Mouse (Mus musculus) adrenal gland, adult (tissue): ENCODE measurements around the gene Nmu.
A peak's percentile ranks its signal among the peaks of the same experiment; 100 is the strongest.

ENCODE experiments used
- DNase-seq, 2 experiments: peaks; one replicate each; pipeline ENCODE4 v3.0.0; 2022 to 2023; ENCODE audit warnings: low spot score in 1 of 2; ENCODE audit not compliant: inconsistent age in 2 of 2

Nmu gene

DNA sequence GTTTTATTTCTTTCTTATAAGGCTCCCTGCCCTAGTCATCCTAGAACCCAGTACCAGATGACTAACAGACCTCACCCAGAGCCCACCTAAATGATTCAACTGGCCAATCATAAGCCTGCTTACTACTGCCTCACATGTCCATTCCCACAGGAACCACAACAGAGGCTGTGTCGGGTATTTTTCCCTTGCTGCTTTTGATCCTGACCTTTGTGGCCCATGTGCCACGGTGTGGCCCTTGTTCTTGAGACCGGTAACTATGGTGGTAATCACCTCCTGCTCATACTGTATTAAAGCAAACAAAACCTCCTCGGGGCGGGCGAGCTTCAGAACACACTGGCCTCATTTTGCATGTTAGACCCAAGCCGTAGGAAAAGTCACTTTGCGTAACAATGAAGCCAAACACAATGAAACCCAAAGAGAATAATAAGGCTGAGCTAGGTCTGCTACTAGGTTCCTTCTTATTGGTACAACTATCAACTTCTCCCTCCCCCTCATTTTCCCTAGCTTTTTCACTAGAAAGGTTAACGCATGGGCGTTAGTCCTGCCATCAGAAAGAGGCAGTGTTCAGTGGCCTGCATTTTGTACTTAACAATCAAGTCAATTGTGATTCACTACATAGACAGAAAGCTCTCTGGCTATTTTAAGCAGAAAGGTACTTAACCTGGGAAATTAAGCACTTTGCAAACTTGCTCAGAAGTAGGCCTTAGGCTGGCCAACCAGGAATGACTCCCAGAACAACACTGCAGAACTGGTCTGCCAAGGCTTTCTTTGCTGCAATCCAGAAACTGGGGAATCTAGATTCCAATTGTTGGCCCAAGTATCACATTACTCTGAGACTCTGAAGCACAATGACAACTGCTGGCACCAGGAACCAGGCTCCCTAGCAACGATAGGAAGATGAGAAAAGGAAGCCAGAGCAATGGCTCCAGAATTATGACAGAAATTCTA is 42.1 kb downstream of the Nmu start:
- no peak for DNase-seq

DNA sequence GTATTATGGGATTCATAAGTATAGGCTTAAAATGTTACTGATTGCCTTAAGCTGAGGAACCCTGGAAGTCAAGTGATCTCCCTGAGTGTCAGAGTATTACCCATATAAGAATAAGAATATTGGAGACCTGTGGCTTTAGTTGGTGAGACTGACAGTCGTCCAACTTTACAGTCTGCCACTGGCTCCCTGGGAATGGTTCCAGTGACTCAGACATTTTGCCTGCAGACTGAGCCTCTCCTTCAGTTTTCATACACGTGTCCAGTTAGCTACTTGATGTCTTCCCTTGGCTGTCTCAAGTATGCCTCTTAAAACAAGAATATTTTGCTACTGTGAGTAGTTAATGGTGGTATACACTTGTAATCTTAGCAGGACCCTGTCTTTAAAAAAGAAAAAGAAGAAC is 55.4 kb downstream of the Nmu start:
- no peak for DNase-seq

DNA sequence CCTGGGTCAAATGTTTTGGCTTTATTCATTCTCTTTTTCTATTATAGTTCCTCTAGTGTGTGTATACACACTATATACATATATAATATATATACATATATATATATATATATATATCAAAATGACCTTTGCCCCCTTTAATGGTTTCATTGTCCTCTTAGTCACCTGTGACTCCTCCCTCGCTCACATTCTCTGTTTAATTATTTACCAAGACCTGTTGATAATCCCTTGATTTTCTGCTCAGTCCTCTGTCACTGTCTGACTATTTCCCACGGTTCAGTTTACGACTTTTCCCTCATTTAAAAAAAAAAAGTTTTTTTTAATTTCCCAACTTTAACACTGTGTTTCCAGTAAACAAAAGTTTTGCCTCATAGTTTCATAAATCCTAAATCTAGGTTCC is 57.3 kb downstream of the Nmu start:
- DNase-seq = no peak

DNA sequence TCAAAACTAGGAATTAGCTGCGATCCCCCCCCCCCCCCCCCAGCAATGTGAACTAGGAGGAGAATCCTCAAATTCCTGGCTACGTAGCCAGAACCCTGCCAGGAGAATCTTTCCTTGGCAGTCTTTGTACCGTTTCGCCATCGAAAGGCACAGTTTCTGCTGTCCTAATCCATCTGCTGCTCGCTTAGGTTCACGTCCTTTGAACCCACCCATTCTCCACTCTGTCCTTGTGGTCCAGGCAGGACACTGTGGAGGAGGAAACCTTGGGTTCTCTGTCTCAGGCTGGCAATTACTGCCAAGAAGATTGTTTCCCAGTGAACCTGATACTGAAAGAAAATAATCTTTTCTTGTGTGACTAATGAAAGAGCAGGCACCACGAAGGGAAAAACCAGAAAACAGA is 58.0 kb downstream of the Nmu start:
- peak; percentile 26 to 61 for DNase-seq

DNA sequence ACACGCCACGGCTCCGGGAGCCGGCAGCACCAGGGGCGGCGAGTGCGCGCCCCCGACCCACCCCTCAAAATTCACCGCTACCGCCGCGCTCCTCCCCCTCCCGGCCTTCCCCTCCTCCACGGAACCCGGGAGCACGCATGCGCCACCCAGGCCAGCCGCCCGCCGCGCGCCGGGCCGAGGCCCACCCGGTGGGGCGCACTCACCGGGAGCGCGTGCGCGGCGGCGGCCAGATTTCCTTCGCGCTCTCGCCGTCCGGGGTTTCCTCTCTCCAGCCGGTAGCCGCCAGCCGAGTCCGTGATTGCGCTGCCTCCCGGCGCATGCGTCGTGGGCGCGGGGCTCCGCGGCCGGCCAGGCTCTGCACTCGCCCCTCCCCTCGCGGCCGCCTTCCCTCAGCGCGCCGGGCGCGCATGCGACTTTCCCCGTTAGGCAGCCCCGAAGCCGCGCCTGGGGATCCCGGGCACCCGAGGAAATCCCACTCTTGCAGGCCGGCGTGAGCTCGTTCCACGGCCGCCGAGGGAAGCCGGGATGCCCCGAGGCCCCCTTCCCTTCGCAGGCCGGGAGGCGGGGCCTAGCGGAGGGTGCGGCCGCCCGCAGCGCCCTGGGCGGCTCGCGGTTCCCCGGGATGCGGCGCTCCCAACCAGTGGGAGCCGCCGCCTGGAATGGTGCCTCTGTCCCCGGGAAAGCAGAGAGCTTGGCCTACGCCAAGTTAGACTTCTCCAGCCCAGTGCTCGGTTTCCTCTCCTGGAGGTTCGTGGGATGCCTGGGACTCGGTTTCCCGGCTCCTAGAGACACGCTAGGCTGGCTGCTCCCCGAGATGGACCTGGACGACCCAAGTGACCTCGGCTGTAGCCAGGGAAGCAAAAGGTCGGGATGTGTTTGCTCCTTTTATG is 58.9 kb downstream of the Nmu start, which contains the start of gene Clock:
Clock (minus strand) TSS at position 341 of the 890 bp plus-strand sequence.
- peak; percentile 94 to 97 for DNase-seq

DNA sequence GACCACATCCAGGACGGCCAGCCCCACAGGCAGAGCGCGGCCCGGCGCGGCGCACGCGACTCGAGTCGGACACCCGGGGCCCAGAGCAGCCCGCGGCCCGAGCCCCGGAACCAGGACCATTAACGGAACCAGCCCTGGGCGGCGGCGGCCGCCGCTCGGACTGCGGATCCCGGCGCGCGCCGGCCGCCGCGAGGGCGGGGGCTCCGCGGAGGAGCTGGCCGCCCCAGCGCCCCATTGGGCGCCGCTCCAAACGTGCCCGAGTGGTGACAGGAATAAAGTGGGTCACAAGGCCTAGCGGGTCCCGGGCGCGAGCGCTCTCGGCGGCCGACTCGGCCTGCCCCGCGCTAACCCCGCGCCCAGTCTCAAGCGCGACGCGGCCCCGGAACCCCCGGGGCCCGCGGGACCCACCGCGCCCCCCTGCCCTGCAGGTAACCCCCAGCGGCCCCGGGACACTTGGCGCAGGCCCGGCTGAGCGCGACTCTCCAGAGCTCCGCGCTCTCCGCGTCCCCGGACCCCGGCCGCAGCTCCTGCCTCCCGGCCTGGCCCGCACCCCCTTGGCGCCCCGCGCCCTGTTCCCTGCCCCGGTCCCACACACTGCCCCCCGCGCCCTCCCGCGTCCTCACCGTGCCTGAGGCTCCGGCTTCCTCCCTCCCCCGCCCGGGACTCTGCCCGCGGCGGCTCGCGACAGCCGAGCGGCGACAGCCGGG is 59.7 kb downstream of the Nmu start:
- peak; percentile 88 to 94 for DNase-seq

DNA sequence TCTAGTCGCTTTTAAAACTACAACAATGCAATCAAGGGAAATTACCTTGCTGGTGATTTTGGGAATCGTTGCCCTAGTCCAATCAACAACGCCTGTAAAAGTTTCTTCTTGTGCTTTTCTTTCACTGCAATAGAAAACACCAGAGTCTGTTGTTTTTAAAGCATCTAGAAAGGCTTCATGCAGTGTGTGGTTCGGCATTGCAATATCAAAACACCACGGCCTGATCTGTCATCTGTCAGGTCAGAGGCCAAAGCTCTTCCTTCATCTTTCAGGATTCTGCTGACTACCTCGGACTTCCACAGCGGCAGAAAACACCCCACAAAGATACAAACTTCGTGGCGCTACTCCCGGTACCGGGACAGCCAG is 60.2 kb downstream of the Nmu start:
- no peak for DNase-seq

DNA sequence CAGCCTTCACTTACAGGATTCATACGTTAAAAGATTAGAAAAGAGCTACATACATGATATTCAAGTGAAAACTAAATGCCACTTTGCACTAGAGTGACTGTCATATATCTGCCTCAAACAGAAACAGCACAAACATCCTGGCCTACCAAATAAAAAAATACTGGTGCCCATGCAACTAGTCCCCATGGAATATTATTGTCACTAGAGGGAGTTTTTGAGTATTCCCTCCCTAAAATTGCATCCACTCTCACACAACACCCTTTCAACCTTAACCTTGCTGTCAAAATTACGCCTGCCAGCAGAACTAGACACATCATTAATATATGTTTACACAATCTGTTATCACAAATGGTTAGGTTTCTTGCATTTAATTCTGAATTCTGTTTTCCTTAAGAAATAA is 61.6 kb downstream of the Nmu start:
- DNase-seq = no peak

DNA sequence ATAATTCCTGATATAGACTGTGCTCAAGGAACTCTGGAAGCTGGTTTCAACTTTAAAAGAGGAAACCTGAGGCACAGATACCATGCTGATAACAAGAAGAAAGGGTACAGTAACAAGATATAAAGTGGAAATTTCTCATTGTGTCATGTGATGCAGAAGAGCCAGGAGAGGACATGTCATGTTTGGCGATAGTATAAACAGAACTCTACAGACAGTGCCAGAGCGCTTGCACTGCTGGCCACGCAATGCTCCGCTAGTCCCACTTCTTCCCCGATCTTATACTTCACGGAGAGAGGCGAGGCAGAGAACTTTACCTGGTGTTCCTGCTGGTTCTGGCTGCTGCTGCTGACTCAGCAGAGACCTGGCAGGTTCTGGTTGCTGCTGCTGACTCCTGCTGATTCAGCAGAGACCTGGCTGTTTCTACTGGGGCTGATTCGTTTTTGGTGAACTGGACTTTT is 74.3 kb downstream of the Nmu start:
- DNase-seq = no peak

DNA sequence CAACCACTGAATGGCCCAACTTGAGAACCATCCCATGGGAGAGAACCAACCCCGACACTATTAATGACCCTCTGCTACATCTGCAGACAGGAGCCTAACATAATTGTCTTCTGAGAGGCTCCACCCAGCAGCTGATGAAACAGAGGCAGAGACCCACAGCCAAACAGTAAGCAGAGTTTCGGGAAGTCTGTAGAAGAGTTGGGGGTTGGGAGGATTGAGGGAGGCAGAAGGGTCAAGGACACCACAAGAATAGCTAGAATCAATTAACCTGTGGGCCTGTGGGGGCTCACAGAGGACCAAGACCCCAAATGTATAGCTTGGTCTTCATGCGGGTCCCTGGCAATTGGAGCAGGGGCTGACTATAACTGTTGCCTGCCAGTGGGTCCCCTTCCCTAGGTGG is 75.3 kb downstream of the Nmu start:
- no peak for DNase-seq

DNA sequence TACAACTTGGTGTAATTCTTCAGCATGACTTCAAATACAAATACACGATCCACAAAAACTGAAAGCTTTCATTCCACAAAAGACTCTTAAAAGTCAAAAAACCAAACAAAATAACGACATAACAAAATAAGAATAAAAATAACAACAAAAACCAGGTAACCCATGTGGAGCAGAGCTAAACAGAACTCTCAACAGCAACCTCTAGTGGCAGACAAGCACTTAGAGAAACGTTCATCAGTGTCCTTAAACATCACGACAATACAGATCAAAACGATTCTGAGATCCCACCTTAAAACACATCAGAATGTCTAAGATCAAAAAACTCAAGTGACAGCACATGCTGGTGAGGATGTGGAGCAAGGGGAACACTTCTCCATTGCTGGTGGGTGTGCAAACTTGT is 76.5 kb downstream of the Nmu start:
- peak in 1 of 2 experiments; percentile 45 for DNase-seq

DNA sequence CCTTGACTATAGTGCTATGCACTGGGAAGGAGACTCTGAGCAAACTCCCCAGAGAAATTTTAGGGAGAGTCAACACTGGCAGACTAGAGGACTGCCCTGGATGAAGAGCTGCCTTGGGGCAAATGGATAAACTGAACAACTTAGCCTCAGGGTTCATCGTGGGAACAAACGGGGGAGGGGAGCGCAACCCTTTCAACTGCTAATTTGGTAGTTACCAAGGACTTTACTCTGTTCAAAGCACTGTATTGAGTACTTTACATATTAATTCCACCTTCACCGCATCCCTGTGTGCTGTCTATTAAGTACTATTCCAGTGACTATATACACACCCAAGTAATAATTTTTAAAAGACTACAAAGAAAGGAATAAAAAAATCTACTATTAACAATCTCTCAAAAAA is 77.9 kb downstream of the Nmu start:
- DNase-seq = no peak

DNA sequence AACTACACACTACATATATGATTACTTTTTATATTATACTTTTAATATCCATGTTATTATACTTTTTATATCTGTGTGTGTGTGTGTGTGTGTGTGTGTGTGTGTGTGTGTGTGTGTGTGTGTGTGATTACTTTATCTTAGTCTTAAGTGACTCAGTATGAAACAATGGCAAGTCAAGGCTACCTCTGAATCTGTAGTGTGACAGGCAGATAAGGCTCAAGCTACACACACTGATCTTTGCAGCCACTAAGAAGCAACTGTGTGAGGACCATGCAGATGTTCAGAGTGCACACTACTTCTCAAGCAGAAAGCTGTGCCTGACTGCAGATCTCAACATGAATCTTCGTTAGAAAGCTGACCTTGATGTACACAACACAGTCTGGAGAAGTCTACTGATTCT is 79.7 kb downstream of the Nmu start:
- peak; percentile 24 to 66 for DNase-seq
